Mouse (Mus musculus) 416B (cell line): ENCODE data around the gene Elavl1.
A peak's percentile ranks its signal among the peaks of the same experiment; 100 is the strongest.
"Not testable (repeated sequence)": the region's sequence is repeated elsewhere in the genome, so short reads cannot be mapped to it uniquely, and the experiment has no call there.

Experiments used
- DNase-seq: peaks from one replicate; pipeline ENCODE4 v3.0.0; 2011; ENCODE audit warnings: low read depth

Elavl1 gene

DNA sequence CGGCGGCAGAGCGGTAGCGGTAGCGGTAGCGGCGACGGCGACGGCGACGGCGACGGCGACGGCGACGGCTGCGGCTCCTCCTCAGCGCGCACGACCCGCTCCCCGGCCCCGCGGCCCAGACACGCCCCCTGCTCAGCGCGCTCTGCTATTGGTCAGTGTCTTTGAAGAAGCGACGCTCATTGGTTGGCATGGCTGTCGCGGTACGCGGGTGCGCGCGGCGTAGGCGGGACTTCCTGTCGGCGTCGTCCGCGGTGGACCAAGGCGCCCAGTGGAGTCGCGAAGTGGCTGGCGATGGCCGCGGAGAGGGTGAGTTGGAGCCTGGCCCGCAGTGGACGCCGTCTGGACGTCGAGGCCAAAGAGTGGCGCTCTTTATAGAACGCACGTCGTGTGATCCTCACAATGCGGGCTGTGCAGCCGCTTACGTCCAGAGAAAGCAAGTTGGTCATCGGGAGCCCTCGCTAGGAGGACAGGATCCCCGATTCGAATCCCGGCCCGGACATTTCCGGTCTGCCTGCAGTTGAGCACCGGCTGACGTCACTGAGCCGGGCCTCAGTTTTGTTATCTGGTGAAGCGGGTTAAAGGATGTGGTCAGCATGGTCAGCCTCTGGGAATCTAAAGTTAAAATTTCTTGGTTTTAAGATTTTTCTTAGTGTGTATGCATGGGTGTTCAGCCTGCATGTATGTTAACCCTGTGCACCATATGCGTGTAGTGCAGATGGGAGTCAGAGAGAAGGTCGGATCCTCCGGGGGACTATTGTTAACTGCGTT lies at the start of gene Elavl1, which contains the start of gene Ccl25:
TSS of gene Elavl1 (minus strand) at position 431 of the 768 bp plus-strand sequence.
TSS of gene Ccl25 (plus strand) at position 228 of the 768 bp plus-strand sequence.
- peak; percentile 95 for DNase-seq

DNA sequence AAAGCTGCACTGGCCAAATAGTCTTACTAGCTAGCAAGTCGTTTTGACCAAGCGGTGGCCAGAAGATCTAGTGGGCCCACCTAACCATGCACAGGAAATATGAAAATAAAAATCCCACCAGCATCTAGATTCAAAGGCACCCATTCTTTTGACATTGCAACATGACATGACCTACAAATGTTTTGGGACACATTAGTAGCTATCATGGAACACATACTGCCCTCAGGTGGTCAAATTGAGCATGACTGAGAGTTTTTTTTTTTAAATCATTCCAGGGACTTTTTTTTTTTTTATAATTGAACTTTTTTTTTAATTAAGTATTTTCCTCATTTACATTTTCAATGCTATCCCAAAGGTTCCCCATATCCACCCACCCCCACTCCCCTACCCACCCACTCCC lies 47.4 kb upstream of the Elavl1 start:
- DNase-seq, result peak; percentile 58

DNA sequence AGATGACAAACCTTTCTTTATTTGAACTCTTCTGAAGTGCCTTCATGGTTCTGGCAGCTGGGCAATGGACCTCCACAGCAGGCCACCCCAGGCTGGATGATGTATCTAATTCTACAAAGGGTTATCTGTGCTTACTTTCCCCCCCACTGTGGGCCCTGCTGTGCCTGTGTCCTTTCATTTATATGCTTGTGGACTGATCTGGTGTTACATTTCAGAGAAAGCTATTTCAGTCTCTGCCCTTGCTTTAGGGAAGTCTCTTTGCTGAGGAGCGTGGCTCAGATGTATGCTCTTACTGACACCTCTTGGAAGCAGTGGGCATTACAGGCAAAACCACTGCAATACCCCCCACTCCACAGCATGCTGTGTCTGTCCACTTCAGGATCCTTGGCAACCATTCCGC lies 44.9 kb upstream of the Elavl1 start:
- DNase-seq, result peak; percentile 92

DNA sequence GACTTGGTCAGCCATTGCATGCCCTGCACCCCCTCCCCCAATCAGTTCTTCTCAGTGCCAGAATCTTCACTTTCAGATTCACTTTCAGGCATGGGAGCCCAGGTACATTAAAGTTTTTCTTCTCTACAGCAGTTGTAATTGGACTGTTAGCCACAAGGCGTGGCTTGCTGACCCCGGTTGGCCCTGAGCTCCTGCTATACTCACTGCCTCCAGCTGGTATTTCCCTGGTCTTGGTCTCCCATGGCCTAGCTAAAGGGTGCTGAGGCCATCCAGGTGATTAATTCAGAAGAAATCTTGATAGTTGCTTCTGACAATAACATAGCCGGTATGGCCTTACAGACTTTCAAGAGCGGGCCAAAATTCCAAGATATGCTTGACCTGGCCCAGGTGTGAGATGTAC lies 43.3 kb upstream of the Elavl1 start:
- DNase-seq, result no peak

DNA sequence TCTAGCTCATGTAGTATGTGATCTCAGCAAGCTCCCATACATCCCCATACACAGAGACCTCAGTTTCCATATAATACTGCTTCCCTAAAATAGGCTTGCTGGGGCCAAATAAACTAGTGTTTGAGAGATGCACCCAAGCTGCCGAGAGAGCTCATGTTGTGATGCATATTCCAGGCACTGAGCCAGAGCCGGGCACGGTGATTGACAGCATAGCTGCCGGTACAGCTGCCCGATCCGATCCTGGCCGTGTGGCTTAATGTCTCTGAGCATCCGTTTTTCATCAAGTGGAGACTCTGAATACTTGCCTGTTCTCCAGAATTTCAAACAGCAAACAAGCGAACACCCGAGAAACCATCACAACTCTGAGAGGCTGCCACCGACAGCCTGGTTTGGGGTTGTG lies 42.6 kb upstream of the Elavl1 start:
- no peak for DNase-seq

DNA sequence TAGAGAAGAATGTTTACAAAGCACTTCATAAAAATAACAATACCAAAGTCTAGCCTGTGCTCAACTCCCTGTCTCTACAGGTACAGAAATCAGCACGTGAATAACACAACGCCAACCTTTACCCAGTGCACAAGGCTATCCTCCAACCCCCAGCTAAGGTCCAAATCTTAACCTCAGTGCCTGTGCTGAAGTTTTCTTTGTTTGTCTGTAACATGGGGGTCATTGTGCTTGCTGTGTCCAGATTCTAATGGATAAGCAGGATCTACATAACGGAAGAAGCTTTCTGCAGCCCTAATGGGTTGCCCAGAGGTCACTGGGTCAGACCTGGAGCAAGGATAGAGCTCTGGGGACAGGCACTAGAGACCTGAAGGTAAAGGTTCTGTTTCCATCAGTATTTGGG lies 41.0 kb upstream of the Elavl1 start:
- no peak for DNase-seq

DNA sequence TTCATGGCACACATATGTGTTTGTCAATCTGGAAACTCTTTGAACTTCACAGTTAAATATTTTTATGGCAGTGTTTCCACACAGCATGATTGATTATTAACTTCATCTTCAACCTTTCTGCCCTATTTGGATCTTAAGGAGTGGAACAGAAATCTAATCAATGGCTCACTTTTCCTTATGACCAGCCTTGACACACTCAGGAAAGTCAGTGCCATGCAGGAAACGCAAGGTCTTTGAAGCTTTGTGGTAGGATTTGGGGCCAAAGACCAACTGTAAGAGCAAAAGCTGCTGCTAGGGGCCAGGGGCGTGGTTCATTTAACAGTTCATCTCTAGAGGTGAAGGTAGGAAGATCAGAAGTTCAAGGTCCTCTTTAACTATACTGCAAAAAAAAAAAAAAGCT lies 35.7 kb upstream of the Elavl1 start:
- DNase-seq, result no peak

DNA sequence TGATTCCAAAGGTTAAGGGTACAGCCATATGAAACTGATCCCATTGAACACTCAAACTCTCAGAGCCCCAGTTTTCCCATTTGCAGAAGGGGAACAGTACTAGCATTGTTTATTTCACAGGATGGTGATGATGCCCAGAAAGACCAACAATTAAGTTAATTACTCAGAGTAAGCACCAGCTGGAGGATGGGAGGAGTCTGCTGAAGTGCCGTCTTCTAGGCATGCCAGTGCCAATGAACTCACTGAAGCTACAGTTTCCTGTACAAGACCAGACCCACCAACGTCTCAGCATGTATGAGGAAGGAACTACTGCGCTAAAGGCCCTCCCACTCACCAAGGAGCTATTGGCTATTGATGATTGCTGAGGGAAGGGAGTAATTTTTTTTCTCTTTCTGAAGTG lies 34.1 kb upstream of the Elavl1 start:
- DNase-seq, result no peak

DNA sequence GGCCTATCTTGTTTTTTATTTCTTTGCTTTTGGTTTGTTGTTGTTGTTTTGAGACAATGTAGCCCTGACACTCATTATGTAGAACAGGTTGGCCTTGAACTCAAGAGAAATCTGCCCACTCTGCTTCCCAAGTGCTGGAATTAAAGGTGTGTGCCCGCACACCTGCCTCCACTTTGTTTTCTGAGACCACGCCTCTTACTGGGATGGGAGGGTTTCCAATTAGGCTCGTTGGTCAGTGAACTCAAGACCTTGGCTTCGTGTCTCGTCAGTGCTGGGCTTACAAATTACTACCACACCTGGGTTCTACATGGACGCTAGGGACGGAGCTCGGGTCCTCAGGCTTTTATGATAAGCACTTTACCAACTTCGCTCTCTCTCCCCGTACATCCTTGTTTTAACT lies 30.2 kb upstream of the Elavl1 start:
- DNase-seq, result no peak

DNA sequence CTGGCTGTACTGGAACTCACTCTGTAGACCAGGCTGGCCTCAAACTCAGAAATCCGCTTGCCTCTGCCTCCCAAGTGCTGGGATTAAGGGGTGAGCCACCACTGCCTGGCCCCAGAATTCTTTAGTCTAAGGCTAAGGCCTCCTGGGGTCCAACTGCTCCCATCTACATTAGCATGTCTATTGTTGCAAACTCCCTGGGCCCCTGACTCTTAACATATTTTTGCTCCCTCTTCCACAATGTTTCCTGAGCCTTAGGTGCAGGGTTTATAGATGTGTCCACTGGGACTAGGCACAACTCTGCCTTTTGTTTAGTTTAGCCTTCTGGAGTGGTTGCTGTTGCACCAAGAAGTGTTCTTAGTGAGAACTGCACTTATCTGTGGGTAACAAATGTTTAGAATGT lies 29.3 kb upstream of the Elavl1 start:
- no peak for DNase-seq

DNA sequence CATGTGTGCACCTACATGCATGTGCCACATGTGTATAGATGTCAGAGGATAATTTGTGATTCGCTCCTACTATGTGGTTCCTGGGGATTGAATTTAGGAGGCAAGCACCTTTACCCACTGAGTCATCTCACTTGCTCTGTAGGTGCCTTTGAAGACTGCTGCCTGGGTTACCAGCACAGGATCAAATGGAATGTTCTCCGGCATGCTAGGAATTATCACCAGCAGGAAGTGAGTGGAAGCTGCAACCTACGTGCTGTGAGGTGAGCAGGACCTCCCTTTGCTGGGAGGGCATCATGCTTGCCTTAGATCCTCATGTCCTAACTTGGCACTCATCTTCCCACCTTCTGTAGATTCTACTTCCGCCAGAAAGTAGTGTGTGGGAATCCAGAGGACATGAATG lies 28.5 kb upstream of the Elavl1 start:
- DNase-seq, result no peak

DNA sequence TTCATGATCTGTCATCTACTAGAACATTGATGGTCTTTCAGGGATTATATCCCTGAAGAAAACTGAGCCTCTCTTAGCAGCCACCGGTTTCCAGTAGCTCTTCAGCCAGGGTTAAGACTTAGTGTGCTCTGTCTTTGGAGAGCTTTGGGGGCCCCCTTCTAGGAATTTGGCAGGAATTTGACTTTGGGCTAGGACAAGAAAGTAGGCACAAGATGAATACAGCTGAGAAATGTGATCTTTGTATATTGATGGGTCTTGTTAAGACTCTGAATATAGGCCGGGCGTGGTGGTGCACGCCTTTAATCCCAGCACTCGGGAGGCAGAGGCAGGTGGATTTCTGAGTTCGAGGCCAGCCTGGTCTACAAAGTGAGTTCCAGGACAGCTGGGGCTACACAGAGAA lies 27.3 kb upstream of the Elavl1 start:
- DNase-seq, result not testable (repeated sequence)

DNA sequence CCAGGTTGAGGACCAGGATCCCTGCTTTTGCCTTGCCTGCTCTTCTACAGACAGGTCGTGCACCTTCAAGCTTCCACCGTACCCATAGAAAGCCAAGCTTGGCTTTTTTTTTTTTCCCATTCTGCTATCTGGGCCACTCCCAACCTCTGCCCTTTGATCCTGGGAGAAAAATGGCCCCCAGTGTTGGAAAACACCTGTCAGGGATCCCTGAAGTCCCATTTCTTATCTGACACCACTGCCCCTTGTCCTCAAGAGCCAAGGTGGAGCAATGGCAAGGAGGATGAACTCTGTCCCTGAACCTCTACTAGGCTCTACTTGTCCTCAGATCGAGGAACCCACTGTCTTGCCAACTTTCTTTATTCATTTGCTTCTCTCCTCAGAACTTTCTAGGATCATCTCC lies 25.4 kb upstream of the Elavl1 start:
- no peak for DNase-seq

DNA sequence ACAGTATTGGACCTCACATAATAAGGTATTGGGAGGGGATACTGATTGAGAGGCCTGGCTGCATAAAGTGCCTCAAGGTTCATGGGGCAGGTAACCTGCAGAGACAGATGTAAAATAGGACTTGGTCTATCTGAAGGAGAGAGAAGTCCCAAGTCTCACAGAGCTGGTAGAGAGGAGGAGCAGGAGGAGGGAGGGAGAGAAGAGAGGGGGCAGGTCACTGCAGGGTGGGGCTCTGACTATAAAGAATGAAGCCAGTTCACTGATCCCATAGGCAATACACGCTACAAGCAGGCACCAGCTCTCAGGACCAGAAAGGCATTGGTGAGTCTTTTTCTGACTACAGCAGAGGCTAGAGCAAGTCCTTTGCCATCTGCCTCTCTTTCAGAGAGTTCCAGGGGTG lies 24.1 kb upstream of the Elavl1 start:
- no peak for DNase-seq

DNA sequence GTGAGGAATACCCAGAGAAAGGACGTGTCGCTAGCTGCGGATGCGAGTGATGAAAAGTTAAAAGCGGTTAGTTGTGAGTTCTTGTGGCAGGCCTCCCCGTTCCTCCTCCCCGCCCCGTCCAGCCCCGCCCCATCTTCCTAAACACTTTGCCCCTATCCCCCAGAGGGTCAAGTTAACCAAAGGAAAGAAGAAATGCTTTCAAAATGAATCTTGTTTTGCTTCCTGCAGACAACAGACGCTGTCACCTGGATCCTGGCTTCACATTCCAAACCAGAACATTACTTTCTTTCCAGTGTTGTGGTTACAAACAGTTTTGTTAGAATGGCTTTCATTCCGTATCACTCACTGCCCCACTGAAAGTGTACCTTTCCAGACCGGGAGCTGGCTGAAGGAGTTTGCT lies 23.1 kb upstream of the Elavl1 start:
- DNase-seq, result no peak

DNA sequence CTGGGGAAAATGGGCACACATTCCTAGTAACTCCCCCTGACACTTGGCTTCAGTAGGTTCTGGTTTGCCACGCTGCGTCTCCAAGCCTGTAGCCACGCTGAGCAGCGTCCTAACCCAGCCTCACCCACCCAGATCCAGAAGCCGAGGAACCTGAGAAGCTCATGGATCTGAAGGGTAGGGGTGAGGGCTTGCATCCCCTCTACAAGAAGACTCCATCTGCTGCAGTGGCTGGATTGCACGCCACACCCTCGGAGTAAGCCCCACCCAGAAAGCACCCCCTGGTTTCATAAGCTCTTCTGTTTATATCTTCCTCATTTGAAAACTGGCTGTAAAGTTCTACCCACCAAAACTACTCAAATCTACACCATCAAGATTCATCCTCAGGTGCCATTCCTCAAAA lies 22.4 kb upstream of the Elavl1 start:
- no peak for DNase-seq

DNA sequence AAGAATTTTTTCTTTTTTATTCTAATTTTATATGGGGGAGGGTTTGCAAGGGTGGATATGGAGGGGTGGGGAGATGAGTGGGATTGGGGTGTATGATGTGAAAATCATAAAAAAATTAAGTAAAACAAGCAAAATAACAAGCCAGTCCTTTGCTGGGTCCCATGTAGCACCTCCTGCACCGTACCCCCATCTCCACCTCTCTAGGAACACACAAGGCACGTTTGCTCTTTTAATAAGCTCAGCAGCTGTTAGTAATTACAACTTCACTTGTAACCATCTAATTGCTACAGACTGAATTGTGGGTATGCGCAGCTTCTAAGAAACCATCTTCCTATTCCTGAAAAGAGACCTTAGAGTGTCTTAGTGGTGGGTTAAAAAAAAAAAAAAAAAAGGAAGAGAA lies 15.0 kb upstream of the Elavl1 start:
- DNase-seq, result no peak

DNA sequence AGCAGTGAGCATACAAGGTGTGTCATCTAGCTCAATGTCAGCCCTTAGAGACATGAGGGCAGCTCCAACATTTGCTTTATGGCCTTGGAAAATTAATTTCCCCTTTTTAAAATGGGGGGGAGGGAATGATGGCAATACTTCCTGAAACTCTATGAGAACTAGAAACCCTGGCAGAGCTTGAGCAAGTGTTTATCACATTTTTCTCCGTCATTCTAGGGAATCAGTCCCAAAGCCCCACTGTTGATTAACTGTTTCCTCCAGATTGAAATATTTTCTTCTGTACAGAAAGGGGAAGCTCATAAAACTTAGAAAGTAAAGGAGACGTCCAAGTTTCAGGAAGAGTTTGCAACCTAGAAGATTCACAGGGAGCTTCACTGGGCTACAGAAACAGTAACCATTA lies 10.5 kb upstream of the Elavl1 start:
- no peak for DNase-seq

DNA sequence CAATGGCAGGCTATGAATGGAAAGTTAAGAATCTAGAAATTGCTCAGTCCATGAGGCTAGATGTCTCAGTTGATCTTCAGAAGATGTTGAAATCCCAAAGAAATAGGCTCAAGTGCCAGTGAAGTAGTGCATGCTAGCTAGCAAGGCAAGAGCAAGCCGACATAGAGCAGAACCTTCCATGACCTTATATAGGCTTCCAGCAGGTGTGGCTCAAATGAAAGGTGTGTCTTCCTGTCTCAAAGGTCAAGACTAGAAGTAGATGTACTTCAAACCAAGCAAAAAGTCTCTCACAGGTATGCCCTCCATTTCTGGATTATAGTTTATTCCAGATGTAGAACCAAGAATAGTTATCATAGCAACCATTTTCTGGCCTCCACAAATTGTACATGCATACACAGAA lies 8.8 kb upstream of the Elavl1 start:
- no peak for DNase-seq

DNA sequence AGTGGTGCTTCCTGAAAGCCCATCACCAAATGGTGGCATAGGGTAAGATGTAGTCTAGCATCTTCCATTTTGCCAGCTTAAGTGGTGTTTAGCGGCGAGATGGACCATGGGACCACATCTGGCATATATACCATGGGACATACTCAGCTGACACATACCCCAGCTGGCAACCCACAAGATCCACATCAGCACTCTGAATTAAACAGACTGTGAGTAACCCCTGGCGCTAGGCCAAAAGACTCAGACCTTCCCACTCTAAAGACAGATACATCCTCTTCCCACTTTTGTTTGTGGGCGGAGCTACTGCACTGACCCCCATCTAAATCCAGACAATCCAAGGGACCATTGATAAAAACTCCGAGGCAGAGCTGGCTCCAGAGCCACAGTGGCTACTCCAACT lies 3.8 kb upstream of the Elavl1 start:
- peak; percentile 57 for DNase-seq

DNA sequence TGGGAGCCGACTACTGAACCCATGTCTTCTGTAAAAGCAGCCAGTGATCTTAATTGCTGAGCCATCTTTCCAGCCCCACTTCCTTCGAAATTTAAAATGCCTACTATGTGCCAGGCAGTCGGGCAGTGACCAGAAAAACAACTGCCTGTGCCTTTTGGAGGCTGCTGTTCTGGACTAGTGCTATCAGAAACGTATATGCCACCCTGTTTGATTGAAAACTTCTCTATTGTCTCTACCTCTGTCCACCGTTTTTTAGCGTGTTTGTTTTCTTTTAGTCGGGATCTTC lies 481 bp upstream of the Elavl1 start:
- DNase-seq, result no peak

DNA sequence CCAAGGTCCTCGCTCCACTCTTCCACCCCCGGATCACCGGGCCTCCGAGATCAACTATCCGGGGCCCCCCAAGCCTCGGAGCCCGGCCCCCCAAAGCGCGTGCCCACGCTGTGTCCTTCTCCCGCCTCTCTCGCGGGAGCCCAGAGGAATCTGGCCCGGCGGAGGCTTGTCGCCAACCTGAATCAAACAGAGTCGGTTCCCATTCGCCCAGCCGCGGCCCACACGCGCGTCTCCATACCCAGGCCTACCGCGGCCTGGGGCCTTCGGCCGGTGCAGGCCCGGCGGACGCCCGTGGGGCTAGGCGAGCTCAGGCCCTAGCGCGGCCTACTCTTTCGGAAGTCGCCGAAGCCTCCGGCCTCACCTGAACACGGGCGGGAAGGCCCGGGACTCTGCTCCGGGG lies 688 bp downstream of the Elavl1 start:
- DNase-seq, result peak; percentile 41

DNA sequence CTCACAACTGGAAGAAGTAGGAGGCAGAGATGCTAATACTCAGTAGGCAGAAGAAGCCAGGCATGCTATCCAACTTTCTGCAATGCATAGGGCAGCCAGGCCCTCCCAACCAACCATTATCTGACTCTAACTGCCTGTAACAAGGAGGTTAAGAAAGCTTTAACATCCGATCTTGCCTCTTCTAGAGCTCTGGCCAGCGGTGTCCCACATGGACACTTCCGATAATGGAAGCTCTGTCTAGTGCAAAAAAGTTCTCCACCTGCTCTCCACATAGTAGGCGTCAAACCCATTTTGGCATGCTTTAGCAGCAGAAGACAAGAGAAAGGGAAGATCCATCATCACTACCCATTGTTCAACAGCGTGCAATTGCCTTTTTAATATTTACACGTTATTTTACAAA lies 1.3 kb downstream of the Elavl1 start:
- no peak for DNase-seq

DNA sequence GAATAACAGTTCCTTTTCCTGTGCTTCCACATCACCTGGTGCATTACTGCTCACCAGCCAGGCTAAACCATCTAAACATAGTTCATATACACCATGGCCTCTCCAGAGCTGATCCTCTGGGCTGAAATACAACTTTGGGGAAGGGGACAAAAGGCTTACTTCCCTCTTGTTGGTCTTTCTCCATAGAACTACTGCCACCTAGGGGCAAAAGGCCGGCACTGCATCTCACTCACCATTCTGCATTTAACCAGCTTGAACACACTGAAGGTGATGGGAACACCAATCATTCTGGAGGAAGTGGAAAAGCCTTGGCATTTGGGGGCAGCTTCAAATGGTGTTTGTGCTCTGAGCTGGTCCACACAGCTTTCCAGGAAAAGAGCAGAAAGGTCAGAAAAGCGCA lies 2.7 kb downstream of the Elavl1 start:
- DNase-seq, result peak; percentile 89

DNA sequence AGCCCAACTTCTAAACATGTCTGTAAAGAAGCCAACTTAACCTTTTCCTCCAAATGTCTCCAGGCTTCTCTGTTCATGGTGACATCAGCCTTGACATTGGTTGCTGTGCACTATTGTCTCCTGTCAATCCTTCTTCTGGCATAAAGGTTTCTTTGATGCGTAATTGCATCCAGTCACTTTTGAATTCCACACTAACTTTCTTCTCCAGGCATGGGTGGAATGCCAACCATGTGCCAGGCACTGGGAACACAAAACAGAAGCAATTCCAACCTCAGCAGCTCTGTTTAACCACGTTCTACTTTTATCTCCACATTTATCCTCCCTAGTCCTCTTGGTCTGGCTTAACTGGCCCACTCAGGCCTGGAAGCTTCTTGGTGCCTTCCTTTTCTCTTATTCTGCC lies 4.2 kb downstream of the Elavl1 start:
- DNase-seq, result no peak
